Mouse (Mus musculus) adrenal gland, adult 2 months (tissue): Measurements from ENCODE around the gene Efhd2. TPM values are rescaled to one million over a fixed set of nuclear protein-coding genes. Genes with fewer than 3 reads are reported as not detected.
A peak's percentile ranks its signal among the peaks of the same experiment; 100 is the strongest.

Experiments
- DNase-seq: peaks from one replicate; pipeline ENCODE4 v3.0.0; 2021
- long read RNA-seq: library from polyadenylated mRNA; stranded (forward); transcript quantifications from one replicate; pipeline ENCODE4 v2.0.0, GENCODE M21; 2021
- polyA plus RNA-seq: library from polyadenylated mRNA; depleted of rRNA; stranded (reverse); fragments of >200 nt; gene quantifications from 2 replicates; pipeline ENCODE4 v1.2.3, GENCODE M21; 2012; rRNA removed
- total RNA-seq, 2 experiments: library from RNA; stranded (reverse); gene quantifications; 2 replicates each; pipeline ENCODE4 v1.2.3; 2021

Gene Efhd2
- total RNA-seq (10 to 100 TPM; 26.9 to 30.7 TPM), polyA plus RNA-seq (61.4 and 62.8 TPM in 2 replicates)
- long read RNA-seq, transcript Efhd2-201 (4 exons, 2,381 nt) = major isoform, 65 of 68 reads
- long read RNA-seq, partial matches to known transcripts = 2 of 68 reads
- long read RNA-seq, other reads (novel, unspliced or antisense) = 1 of 68 reads

DNA sequence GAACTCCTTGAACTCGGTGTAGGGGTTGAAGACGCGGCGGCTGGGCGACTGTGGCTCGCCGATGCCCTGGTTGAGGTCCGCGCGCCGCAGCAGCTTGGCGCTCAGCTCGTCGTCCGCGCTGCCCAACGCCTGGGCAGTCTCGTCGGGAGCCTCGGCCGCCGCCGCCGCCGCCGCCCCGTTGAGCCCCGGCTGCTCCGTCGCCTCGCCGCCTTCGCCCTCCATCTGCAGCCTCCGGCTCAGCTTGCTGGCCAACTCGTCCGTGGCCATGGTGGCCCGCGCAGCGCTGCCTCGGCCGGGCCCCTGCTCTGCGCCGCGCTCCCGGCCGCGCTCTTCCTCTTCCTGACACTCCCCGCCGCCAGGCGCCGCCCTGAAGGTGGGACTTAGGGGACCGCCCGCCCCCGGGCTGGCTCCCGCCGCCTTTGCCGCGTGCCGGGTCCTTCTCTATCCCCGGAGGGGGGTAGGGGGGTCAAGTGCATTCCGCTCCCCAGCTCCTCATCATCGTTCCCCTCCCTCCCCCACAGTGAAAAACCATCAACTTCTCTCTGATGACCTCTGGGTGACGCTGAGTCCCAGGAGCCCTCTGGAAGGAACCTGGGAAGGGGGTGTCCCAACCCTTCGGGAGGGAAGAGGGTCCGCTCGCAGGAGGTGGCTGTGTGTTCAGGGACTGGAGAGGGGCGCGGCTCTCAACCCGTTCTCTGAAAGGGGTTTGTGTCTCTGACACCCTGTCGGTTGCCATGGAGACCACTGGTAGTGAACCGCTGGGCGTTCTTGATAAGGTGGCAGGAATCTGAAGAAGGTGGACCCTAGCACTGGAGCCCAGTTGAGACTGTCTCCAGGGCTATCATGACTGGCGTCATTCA lies at the start of gene Efhd2:
Efhd2 (minus strand) TSS at position 320 of the 860 bp plus-strand sequence.
- peak; percentile 91 for DNase-seq

- no peak for DNase-seq
Measured at GRCm38 (mm10) chr4:141923961-141924360, 49.2 kb upstream of the Efhd2 start.

GRCm38 (mm10) chr4:141920391-141920790 lies 45.7 kb upstream of the Efhd2 start:
- no peak for DNase-seq

DNA sequence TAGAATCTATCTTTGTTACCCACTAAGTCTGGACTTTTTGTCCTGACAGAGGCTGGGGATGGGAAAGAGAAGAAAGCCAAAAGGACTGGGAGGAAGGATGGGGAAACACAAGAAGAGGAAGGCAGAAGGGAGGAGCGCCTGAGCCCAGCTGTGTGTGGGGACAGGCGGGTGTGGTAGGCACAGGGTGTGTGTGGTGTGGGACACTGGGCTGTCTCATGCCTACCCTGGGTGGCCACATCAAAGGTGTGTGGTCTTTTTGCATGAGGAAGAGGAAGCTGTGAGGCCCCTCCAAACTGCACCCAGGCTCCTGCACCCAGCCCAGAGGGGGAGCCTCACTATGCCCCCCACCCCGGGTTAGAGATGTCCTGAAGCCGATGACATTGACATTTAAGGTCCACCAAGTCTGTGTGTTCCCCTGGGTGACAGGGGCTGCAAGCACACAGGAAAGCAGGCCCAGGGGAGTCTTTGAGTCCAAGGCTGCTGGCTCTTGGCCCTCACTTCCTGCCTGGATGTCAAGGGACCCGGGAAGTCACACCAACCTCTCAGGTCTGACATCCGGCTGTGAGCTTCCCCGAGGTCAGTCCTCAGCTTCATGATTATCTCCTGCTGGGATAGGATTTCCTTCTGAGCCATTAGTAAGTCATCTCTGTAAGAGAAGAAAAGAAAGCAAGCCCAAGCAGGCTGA lies 43.2 kb upstream of the Efhd2 start:
- no peak for DNase-seq

DNA sequence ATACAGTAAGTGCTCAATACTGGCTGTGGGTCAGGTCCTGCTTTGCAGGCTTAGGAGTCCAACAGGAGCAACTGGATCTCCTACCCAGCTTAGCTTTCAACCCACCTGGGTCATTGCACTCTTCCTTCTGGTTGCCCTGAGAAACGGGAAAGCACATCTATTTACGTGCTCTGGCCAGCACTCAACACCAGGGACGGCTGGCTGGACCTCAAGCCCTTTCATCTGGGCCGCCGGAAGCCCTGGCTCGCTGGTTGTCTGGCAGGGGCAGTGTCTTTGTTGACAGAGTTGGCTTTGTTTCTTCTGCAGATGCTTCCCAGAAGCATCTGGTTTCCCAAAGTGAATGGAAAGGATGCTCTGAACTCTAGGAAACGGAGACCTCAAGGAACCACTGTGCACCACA lies 39.3 kb upstream of the Efhd2 start:
- DNase-seq = peak; percentile 57

DNA sequence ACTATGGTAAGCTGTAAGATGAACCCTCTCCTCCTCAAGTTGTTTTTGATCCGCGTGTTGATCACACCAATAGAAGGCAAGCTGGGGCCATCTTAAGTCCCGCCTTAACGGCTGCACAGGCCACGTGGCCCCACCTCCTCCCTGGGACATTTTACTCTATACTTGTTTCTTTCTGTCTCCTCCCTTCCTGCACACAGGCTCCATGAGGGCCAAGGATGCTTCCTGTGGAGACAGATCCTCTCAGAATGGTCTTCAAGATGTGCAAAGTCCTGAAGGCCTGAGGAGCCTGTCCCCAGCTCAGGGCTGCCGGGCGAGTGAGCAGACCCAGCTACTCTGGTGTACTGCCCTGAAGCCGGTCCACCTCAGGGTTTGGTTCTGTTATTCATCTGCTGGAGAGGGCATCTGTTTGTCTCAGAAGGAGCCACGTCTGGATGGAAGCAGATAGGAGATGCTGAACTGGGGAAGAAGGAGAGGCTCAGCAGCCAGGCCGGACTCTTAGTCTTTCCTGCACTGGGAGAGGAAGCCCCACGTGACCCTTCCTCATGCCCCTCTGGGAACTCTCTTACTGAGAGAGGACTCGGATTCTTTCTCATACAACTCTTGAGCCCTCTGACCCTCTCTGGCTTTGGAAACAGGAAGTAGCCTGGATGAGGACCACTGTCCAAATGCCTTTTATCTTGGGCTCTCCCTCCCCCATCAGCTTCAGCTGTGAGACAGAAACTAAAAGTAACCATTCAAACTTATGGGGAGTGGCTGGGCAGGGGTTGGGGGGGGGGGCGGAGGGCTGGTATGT lies 38.7 kb upstream of the Efhd2 start:
- no peak for DNase-seq

- DNase-seq = no peak
Measured at GRCm38 (mm10) chr4:141904710-141905109, 30.0 kb upstream of the Efhd2 start.

- no peak for DNase-seq
Measured at GRCm38 (mm10) chr4:141902479-141902858, 27.7 kb upstream of the Efhd2 start.

GRCm38 (mm10) chr4:141901711-141902478 lies 27.2 kb upstream of the Efhd2 start:
- DNase-seq = no peak

DNA sequence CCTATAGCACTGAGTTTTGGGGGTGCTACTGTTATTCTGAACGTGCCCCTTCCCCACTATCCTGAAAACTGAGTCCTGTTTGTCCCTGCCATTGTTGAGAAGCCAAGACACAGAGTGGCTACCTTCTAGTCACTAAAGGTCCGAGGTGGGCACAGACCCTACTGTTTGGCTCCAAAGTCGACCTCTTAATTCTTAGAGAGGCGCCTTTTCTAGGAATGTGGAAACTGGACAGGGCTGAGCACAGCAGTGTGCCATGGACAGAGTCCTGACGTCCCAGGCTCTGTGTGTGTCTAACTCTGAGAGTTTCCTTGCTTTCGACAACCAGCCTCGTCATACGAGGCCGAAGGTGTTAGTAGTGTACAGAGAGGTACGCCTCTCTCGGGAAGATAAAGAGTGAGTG lies 25.7 kb upstream of the Efhd2 start:
- no peak for DNase-seq

DNA sequence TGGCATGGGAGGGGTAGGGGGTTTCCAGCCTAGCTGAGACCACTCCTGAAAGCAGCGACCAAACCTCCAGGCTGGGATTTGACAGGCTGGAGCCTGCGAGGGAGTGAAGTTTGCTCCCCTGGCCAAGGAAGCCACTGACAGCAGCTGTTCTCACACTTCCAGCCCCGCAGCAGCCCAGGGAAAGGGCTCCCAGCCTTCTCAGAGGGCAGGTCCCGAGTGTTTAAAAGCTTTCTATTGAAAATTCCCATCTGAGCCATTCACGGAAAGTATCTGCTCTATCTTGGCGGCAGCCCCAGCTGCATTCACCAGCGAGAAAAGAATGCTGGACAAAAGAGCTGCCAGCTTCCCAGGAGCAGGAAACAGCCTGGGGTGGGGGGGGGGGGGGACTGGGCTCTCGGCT lies 25.2 kb upstream of the Efhd2 start:
- no peak for DNase-seq

- DNase-seq = no peak
Measured at GRCm38 (mm10) chr4:141898905-141899304, 24.2 kb upstream of the Efhd2 start.

DNA sequence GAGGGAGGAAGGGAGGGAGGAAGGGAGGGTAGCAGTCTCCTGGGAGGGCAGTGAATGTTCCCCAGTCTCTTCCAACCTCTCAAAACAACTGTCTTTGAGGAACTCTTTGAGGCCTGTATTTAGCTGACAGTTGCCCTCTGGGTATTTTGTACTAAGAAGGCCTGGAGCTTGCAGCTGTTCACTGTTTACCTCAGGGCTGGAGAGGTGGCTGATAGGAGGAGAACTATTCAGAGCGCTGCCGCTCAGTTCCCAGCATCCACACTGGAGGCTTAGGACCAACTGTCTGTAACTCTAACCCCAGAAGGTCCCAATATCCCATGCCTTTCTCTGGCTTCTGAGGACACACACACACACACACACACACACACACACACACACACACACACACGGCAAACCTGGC lies 23.1 kb upstream of the Efhd2 start:
- DNase-seq = no peak

DNA sequence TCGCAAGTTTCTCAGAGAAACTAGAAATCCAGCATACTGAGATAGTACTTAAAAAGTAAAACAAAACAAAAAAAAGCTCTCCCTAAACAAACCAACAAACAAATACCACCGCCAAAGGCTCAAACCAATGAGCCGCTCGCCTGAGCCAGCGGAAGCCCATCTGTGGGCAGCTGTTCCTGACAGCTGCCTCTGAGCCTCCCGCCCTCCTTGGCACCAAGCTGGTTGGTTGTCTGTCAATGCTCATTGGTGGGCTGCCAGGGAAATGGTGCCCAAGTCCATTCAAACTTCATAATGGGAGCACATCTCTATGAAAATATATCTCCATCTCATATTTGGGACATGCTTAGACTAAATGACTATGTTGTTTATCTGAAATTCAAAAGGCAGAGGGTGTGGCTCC lies 22.5 kb upstream of the Efhd2 start:
- no peak for DNase-seq

DNA sequence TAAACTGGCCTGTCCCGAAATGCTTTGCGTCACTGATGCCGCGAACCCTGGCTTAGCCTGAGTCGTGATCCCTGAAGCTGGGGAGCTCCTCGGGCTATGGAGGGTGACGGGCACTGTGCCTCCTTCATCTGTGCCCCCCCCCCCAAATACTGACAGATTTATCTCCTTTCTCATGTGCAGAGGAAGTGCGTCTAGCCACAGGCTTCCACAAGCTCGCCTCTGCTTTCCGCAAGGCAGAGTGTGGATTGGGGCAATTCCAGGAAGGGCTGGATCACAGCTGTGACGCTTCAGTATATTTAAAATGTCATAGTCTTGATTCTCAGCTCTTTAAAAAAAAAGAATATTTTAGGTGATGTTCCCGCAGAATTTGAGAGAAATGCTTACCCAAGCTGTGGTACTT lies 21.1 kb upstream of the Efhd2 start:
- DNase-seq = no peak

- no peak for DNase-seq
Measured at GRCm38 (mm10) chr4:141893157-141893784, 18.6 kb upstream of the Efhd2 start.

DNA sequence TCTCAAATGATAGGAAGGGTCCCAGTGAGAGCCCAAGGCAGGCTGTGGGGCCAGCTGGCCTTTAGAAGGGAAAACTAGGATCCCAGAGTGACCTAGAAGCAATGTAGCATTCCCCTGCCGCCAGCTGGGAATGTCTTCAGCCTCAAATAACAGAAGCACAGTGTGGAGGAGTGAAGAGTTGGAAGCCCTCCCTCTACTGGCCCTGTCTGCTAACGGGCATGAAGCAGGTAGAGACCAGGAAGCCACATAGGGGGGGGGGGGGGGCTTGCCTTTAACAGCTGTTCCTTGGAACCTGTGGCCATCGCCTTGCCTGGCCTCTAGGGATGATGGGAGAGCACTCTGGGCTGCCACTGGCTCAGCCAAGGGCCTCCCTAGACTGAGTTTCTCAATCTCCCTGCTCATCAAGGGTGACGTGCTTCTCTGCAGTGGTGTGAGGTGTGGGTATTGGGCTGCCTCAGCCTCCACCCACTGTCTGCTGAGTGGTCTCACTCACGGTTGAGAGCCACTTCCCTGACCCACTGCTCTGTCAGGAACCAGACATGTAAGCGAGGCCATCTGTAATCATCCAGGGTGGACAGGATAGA lies 11.8 kb upstream of the Efhd2 start:
- no peak for DNase-seq

DNA sequence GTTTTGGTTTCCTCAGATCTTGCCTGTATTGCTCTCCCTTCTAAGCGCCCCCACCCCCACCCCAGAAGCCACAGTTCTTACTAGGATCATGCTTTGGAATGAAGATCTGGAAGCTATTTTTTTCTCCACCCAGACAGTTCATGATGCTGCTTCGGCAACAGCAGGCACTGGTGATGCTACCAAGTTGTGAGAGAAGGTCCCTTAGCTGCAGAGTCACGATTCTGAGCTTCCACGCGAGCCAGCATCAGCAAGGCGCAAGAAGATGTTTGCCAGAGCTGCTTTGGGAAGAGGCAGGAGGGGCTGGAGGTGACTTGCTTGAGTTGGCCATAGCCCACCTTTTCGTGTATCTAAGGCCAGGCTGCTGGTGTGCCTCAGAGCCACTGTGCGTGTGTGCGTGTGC lies 10.7 kb upstream of the Efhd2 start:
- no peak for DNase-seq

DNA sequence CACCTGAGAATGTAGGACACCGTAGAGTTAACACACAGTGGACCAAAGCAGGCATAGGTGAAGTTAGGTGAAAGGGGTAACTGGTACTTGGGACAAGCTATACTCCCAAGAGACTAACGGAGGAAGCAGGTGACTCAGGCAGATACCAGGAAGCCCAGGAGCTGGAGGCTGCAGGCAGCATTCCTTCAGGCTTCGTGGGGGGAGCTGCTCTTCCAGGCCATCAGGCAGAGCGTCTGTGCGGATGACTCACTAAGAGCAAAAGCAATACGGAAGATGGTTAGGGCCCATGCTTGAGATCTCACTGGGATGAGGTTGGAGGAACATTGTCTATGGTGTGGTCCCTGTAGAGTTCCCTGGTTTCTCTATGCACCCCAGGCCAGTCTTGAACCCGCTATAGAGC lies 8.1 kb upstream of the Efhd2 start:
- DNase-seq = no peak

GRCm38 (mm10) chr4:141881950-141882349 lies 7.2 kb upstream of the Efhd2 start:
- no peak for DNase-seq
